Mouse (Mus musculus) G1E (cell line): ENCODE measurements at regions not wholly inside any gene's neighbourhood (a gene's known extent, or its start where the extent isn't known, plus 50 kb on each side); places are given as distances from the start of the nearest gene placed in this dataset.

Experiments used
- CTCF ChIP-seq: IDR thresholded peaks from 2 replicates; pipeline ENCODE4 v1.5.1; 2012; ENCODE audit warnings: low read depth, low read length, inconsistent platforms, mixed read lengths
- GATA1 ChIP-seq: IDR thresholded peaks from 2 replicates; pipeline ENCODE4 v1.6.1; 2012; ENCODE audit warnings: borderline replicate concordance, low read length, inconsistent platforms, mixed read lengths
- TAL1 ChIP-seq: conservative IDR thresholded peaks from 2 replicates; pipeline ENCODE4 v1.6.1; 2012; ENCODE audit warnings: low read depth, low read length, inconsistent platforms, mixed read lengths

- no peak for TF ChIP-seq CTCF
- no peak for TF ChIP-seq GATA1
- no peak for TF ChIP-seq TAL1
Measured at GRCm38 (mm10) chr3:19458386-19458785, 170.1 kb downstream of the 1700064H15Rik start.
